Mouse (Mus musculus): ENCODE results near the gene Coa4. TPM values are rescaled to one million over a fixed set of nuclear protein-coding genes. Genes with fewer than 3 reads are reported as not detected.

Coa4 gene
- polyA plus RNA-seq (2012; rRNA removed) = 8.6 and 10.2 TPM in 2 replicates

GRCm38 (mm10) chr7:100536804-100537518 is at the start of gene Coa4:
Gene Coa4 (plus strand): TSS chr7:100537071.

GRCm38 (mm10) chr7:100493117-100493483 is 43.8 kb upstream of the Coa4 start, which contains the start of gene Ucp2:
Gene Ucp2 (plus strand): TSS chr7:100493337.

GRCm38 (mm10) chr7:100514573-100514972 is 22.3 kb upstream of the Coa4 start, which contains the start of gene Dnajb13:
Gene Dnajb13 (minus strand): TSS chr7:100514960.

Other genes with a start within 250 kb of the Coa4 start
- 9.3 and 9.8 TPM in 2 replicates for gene C2cd3, start 164.8 kb upstream of the Coa4 start, polyA plus RNA-seq (2012; rRNA removed)
- 18.1 and 20.8 TPM in 2 replicates for gene Ppme1, start 164.8 kb upstream of the Coa4 start, polyA plus RNA-seq (2012; rRNA removed)
- gene Ucp3, start 64.1 kb upstream of the Coa4 start, polyA plus RNA-seq (2012; rRNA removed) = 0.02 TPM in 1 of 2 replicates, not detected in the other
- 267 and 321 TPM in 2 replicates for gene Ucp2, start 43.7 kb upstream of the Coa4 start, polyA plus RNA-seq (2012; rRNA removed)
- gene Dnajb13, start 22.1 kb upstream of the Coa4 start, polyA plus RNA-seq (2012; rRNA removed) = 0.50 and 0.53 TPM in 2 replicates
- gene Rab6a, start 70.3 kb downstream of the Coa4 start, polyA plus RNA-seq (2012; rRNA removed) = 25.8 and 28.6 TPM in 2 replicates
- gene Mrpl48, start 71.2 kb downstream of the Coa4 start, polyA plus RNA-seq (2012; rRNA removed) = 22.2 and 24.7 TPM in 2 replicates
- gene Plekhb1, start 125.3 kb downstream of the Coa4 start, polyA plus RNA-seq (2012; rRNA removed) = 0.28 and 0.46 TPM in 2 replicates
- 3.7 and 3.8 TPM in 2 replicates for gene Fam168a, start 169.6 kb downstream of the Coa4 start, polyA plus RNA-seq (2012; rRNA removed)